Mouse (Mus musculus): ENCODE measurements around the gene Inava.

Inava gene

GRCm38 (mm10) chr1:136231596-136231995, 2.5 kb downstream of the Inava start:
- DNase-seq (ENCODE audit: low read depth in 1 of 2, low spot score in 2 of 2), result no peak

- DNase-seq (ENCODE audit: low read depth in 1 of 2, low spot score in 2 of 2), result no peak
Measured at GRCm38 (mm10) chr1:136230201-136230600, 3.9 kb downstream of the Inava start.

GRCm38 (mm10) chr1:136229040-136229373, 5.1 kb downstream of the Inava start:
- no peak for DNase-seq (ENCODE audit: low read depth in 1 of 2, low spot score in 2 of 2)

GRCm38 (mm10) chr1:136228328-136229039, 5.6 kb downstream of the Inava start:
- no peak for DNase-seq (ENCODE audit: low read depth in 1 of 2, low spot score in 2 of 2)

- DNase-seq (ENCODE audit: low read depth in 1 of 2, low spot score in 2 of 2), result no peak
Measured at GRCm38 (mm10) chr1:136227870-136228269, 6.2 kb downstream of the Inava start.

- DNase-seq (ENCODE audit: low read depth in 1 of 2, low spot score in 2 of 2), result no peak
Measured at GRCm38 (mm10) chr1:136226626-136227025, 7.4 kb downstream of the Inava start.

- DNase-seq (ENCODE audit: low read depth in 1 of 2, low spot score in 2 of 2), result no peak
Measured at GRCm38 (mm10) chr1:136225846-136226245, 8.2 kb downstream of the Inava start.

- DNase-seq (ENCODE audit: low read depth in 1 of 2, low spot score in 2 of 2), result no peak
Measured at GRCm38 (mm10) chr1:136223758-136224342, 10.2 kb downstream of the Inava start.

- DNase-seq (ENCODE audit: low read depth in 1 of 2, low spot score in 2 of 2), result no peak
Measured at GRCm38 (mm10) chr1:136222386-136222785, 11.7 kb downstream of the Inava start.

GRCm38 (mm10) chr1:136220037-136220871, 13.8 kb downstream of the Inava start:
- DNase-seq (ENCODE audit: low read depth in 1 of 2, low spot score in 2 of 2), result no peak

GRCm38 (mm10) chr1:136214304-136214703, 19.8 kb downstream of the Inava start:
- DNase-seq (ENCODE audit: low read depth in 1 of 2, low spot score in 2 of 2), result no peak

- no peak for DNase-seq (ENCODE audit: low read depth in 1 of 2, low spot score in 2 of 2)
Measured at GRCm38 (mm10) chr1:136212803-136213202, 21.3 kb downstream of the Inava start, which contains the start of gene Mroh3. Gene Mroh3 (minus strand): TSS chr1:136212828.

GRCm38 (mm10) chr1:136190033-136190432, 44.0 kb downstream of the Inava start:
- DNase-seq (ENCODE audit: low read depth in 1 of 2, low spot score in 2 of 2), result no peak

GRCm38 (mm10) chr1:136179511-136180001, 54.5 kb downstream of the Inava start:
- DNase-seq (ENCODE audit: low read depth in 1 of 2, low spot score in 2 of 2), result no peak

GRCm38 (mm10) chr1:136178741-136179140, 55.3 kb downstream of the Inava start:
- no peak for DNase-seq (ENCODE audit: low read depth in 1 of 2, low spot score in 2 of 2)

- DNase-seq (ENCODE audit: low read depth in 1 of 2, low spot score in 2 of 2), result no peak
Measured at GRCm38 (mm10) chr1:136177085-136177484, 57.0 kb downstream of the Inava start.

- DNase-seq (ENCODE audit: low read depth in 1 of 2, low spot score in 2 of 2), result peak in 1 of 2 experiments; percentile 15
Measured at GRCm38 (mm10) chr1:136175183-136175582, 58.9 kb downstream of the Inava start.

- DNase-seq (ENCODE audit: low read depth in 1 of 2, low spot score in 2 of 2), result no peak
Measured at GRCm38 (mm10) chr1:136174101-136174606, 59.9 kb downstream of the Inava start.

- DNase-seq (ENCODE audit: low read depth in 1 of 2, low spot score in 2 of 2), result no peak
Measured at GRCm38 (mm10) chr1:136172696-136173095, 61.4 kb downstream of the Inava start.

- DNase-seq (ENCODE audit: low read depth in 1 of 2, low spot score in 2 of 2), result peak in 1 of 2 experiments; percentile 21
Measured at GRCm38 (mm10) chr1:136170109-136170508, 64.0 kb downstream of the Inava start.

GRCm38 (mm10) chr1:136167657-136168056, 66.4 kb downstream of the Inava start:
- no peak for DNase-seq (ENCODE audit: low read depth in 1 of 2, low spot score in 2 of 2)

GRCm38 (mm10) chr1:136165436-136165835, 68.6 kb downstream of the Inava start:
- no peak for DNase-seq (ENCODE audit: low read depth in 1 of 2, low spot score in 2 of 2)
